Mouse (Mus musculus) cerebellum, adult (tissue): Measurements from ENCODE around the gene Brk1.

Experiments used
- ATAC-seq: cut with Nextera tagmentation; 2 replicates; pipeline ENCODE4 v1.9.2; 2017; ENCODE audit warnings: mild to moderate bottlenecking, moderate library complexity, mixed read lengths; ENCODE audit not compliant: insufficient number of reproducible peaks, low FRiP score, low TSS enrichment

The Brk1 gene

GRCm38 (mm10) chr6:113604432-113605223 lies at the start of gene Brk1:
TSS of gene Brk1 (plus strand) at chr6:113604772.
- peak; percentile 91 for ATAC-seq

- ATAC-seq: no peak
Observed at GRCm38 (mm10) chr6:113559736-113560135, 44.8 kb upstream of the Brk1 start.

GRCm38 (mm10) chr6:113564557-113564956 lies 40.0 kb upstream of the Brk1 start:
- ATAC-seq: no peak

GRCm38 (mm10) chr6:113576044-113576443 lies 28.5 kb upstream of the Brk1 start:
- no peak for ATAC-seq

- no peak for ATAC-seq
Observed at GRCm38 (mm10) chr6:113579306-113579705, 25.3 kb upstream of the Brk1 start.

- ATAC-seq: no peak
Observed at GRCm38 (mm10) chr6:113583023-113583422, 21.5 kb upstream of the Brk1 start.

- ATAC-seq: no peak
Observed at GRCm38 (mm10) chr6:113585065-113585464, 19.5 kb upstream of the Brk1 start.

GRCm38 (mm10) chr6:113586466-113587183 lies 17.9 kb upstream of the Brk1 start:
- no peak for ATAC-seq

GRCm38 (mm10) chr6:113592637-113593036 lies 11.9 kb upstream of the Brk1 start:
- ATAC-seq: no peak

GRCm38 (mm10) chr6:113597945-113598344 lies 6.6 kb upstream of the Brk1 start:
- no peak for ATAC-seq

GRCm38 (mm10) chr6:113599833-113600232 lies 4.7 kb upstream of the Brk1 start:
- no peak for ATAC-seq

- ATAC-seq: no peak
Observed at GRCm38 (mm10) chr6:113600543-113601139, 3.9 kb upstream of the Brk1 start, which contains the start of gene Fancd2os. TSS of gene Fancd2os (minus strand) at chr6:113600715.

- no peak for ATAC-seq
Observed at GRCm38 (mm10) chr6:113602821-113603220, 1.8 kb upstream of the Brk1 start.

- no peak for ATAC-seq
Observed at GRCm38 (mm10) chr6:113603993-113604392, 579 bp upstream of the Brk1 start.

GRCm38 (mm10) chr6:113605224-113605545 lies 613 bp downstream of the Brk1 start:
- peak; percentile 66; the same call in 1 of the 2 replicates for ATAC-seq

- no peak for ATAC-seq
Observed at GRCm38 (mm10) chr6:113608871-113609270, 4.3 kb downstream of the Brk1 start.

- no peak for ATAC-seq
Observed at GRCm38 (mm10) chr6:113609293-113609692, 4.7 kb downstream of the Brk1 start.

- no peak for ATAC-seq
Observed at GRCm38 (mm10) chr6:113612258-113612969, 7.8 kb downstream of the Brk1 start.

GRCm38 (mm10) chr6:113614152-113614551 lies 9.6 kb downstream of the Brk1 start:
- ATAC-seq: no peak

GRCm38 (mm10) chr6:113614997-113615396 lies 10.4 kb downstream of the Brk1 start:
- no peak for ATAC-seq

GRCm38 (mm10) chr6:113615489-113615888 lies 10.9 kb downstream of the Brk1 start:
- ATAC-seq: no peak
